Mouse (Mus musculus) lung, embryonic 16.5 days (tissue): Measurements from ENCODE around the gene Shisa6. TPM values are rescaled to one million over a fixed set of nuclear protein-coding genes. Genes with fewer than 3 reads are reported as not detected.
A peak's percentile ranks its signal among the peaks of the same experiment; 100 is the strongest.
"Not testable (repeated sequence)": the region's sequence is repeated elsewhere in the genome, so short reads cannot be mapped to it uniquely, and the experiment has no call there.

Source experiments
- ATAC-seq: fragments of 200-750 bp; cut with Nextera tagmentation; 2 replicates; pipeline ENCODE4 v1.8.0; 2017; ENCODE audit warnings: low read depth, mild to moderate bottlenecking, moderate library complexity
- H3K27ac ChIP-seq: fragments of 300-500 bp; sonication (generic); 2 replicates; pipeline ENCODE4 v1.5.1; 2014; ENCODE audit warnings: mild to moderate bottlenecking, control low read depth, low read length
- H3K27me3 ChIP-seq: fragments of 300-500 bp; sonication (generic); 2 replicates; pipeline ENCODE4 v1.6.1; 2014; ENCODE audit warnings: low read depth, low read length, mixed read lengths; ENCODE audit not compliant: control insufficient read depth, insufficient read depth
- H3K36me3 ChIP-seq: fragments of 300-500 bp; sonication (generic); 2 replicates; pipeline ENCODE4 v1.6.1; 2014; ENCODE audit warnings: low read length; ENCODE audit not compliant: control insufficient read depth, insufficient read depth
- H3K4me1 ChIP-seq: fragments of 300-500 bp; sonication (generic); replicated peaks from 2 replicates; pipeline ENCODE4 v1.6.1; 2014; ENCODE audit warnings: low read length, mixed read lengths; ENCODE audit not compliant: control insufficient read depth, insufficient read depth
- H3K4me2 ChIP-seq: fragments of 300-500 bp; sonication (generic); 2 replicates; pipeline ENCODE4 v1.6.1; 2014; ENCODE audit warnings: low read depth, low read length, control low read depth
- H3K4me3 ChIP-seq: fragments of 300-500 bp; sonication (generic); 2 replicates; pipeline ENCODE4 v1.5.1; 2014; ENCODE audit warnings: mild to moderate bottlenecking, low read length, control low read depth
- H3K9ac ChIP-seq: fragments of 300-500 bp; sonication (generic); 2 replicates; pipeline ENCODE4 v1.6.1; 2014; ENCODE audit warnings: low read length, control low read depth
- H3K9me3 ChIP-seq: fragments of 300-500 bp; sonication (generic); 2 replicates; pipeline ENCODE4 v1.6.1; 2016; ENCODE audit warnings: low read length; ENCODE audit not compliant: control insufficient read depth
- WGBS: fragments of 180-500 bp; shearing (Covaris S2); extraction: QIAGEN DNeasy Blood & Tissue Kit; methylation state at CpG from one replicate; pipeline ENCODE4 v1.1.7; 2014; 5-methylcytosine and 5-hydroxymethylcytosine counted together
- polyA plus RNA-seq: library from polyadenylated mRNA; unstranded; fragments of >200 nt; fragmentation: Nextera tagmentation; extraction: Ambion mirVana; gene quantifications from 2 replicates; pipeline ENCODE4 v1.2.1, GENCODE M21; 2015

Gene Shisa6
- polyA plus RNA-seq, 1 experiment from 2014 or later = 0.21 TPM

DNA sequence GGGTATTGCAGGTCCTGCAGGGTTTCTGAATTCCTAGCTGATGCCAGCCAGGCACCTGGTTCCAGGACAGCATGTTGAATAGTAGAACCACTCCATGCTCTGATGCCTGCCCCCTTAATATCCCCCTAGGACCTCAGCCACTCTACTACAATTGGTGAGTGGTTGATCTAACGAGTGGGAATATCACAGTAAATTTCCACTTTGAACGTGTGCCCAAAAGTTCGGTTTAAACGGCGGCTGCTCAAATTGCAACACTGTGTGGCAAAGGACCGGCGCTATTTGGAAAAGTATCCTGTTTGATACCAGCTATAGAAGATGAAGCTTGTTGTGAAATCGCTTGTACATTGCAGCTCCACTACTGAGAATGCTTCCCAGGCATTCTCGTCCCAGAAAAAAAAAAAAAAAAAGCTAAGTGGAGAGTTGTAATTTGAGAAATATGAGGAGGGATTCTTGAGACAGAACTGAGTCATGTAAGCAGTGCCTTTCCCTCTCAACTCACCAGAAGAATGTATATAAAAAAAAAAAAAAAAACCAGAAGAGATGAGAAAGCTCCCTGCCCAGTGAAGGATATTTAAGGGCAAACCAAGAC is 26.8 kb downstream of the Shisa6 start:
- H3K4me2 ChIP-seq = no peak overlapping the region
- H3K9ac ChIP-seq = no peak overlapping the region
- no peak overlapping the region for H3K4me3 ChIP-seq
- no peaks in the 10 kb centered on the region for H3K36me3 ChIP-seq
- H3K4me1 ChIP-seq = peaks cover 10% of the 10 kb centered on the region
- H3K9me3 ChIP-seq = no peaks in the 10 kb centered on the region
- 18% methylated on average over 9 of the region's 9 CpGs for WGBS
- no peaks in the 10 kb centered on the region for H3K27me3 ChIP-seq
- peak overlapping the region; percentile 4; the same call in 1 of the 2 replicates for H3K27ac ChIP-seq
- peak; percentile 92 for ATAC-seq

DNA sequence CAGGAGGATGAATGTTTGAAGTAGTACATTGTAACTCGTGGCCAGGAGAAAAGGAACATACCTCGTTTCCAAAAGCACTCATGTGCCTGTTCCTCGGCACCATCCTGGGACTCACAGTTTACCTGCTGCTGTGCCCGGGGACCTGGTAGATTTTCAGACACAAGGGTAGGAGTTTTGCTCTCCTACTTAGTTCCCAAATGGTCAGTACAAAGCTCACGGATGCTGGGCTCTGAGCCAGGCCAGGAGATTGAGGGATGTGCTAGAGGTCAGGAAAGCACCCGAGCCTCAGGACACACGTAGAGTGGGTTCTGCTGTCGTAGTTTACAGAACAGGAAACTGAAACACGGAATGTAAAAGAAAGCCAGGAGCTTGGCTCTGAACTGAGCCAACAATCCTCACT is 29.5 kb downstream of the Shisa6 start:
- Histone ChIP-seq H3K4me2 (no peak overlapping the region), H3K4me3 (no peak overlapping the region), H3K4me1 (peaks cover 10% of the 10 kb centered on the region), H3K9me3 (no peaks in the 10 kb centered on the region), H3K9ac (no peak overlapping the region), H3K27me3 (no peaks in the 10 kb centered on the region), H3K36me3 (no peaks in the 10 kb centered on the region), H3K27ac (no peak overlapping the region)
- no peak for ATAC-seq
- 53% methylated on average over 9 of the region's 9 CpGs for WGBS

DNA sequence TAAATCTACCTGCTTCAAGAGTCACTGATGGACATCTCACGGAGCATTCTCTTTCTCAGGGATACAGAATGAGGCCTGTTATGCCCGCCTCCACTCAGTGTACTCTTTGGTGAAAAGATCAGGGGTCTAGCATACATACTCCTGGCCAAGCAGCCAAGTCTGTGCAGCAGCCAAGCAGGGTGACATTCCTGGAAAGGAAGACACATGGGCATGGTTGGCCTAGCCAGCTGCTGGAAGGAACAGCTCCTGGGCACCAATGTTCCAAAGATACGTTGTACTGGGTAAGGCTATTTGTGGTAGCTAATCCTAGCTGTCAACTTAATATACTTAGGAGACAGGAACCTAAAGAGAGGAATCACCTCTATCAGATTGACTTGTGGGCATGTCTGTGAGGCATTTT is 31.4 kb downstream of the Shisa6 start:
- H3K9me3 ChIP-seq = no peaks in the 10 kb centered on the region
- no peak overlapping the region for H3K4me2 ChIP-seq
- no peaks in the 10 kb centered on the region for H3K36me3 ChIP-seq
- H3K27me3 ChIP-seq = no peaks in the 10 kb centered on the region
- no peak overlapping the region for H3K27ac ChIP-seq
- H3K4me3 ChIP-seq = no peak overlapping the region
- no peak for ATAC-seq
- peaks cover 7% of the 10 kb centered on the region for H3K4me1 ChIP-seq
- H3K9ac ChIP-seq = no peak overlapping the region
- 87% methylated on average over 3 of the region's 3 CpGs for WGBS

DNA sequence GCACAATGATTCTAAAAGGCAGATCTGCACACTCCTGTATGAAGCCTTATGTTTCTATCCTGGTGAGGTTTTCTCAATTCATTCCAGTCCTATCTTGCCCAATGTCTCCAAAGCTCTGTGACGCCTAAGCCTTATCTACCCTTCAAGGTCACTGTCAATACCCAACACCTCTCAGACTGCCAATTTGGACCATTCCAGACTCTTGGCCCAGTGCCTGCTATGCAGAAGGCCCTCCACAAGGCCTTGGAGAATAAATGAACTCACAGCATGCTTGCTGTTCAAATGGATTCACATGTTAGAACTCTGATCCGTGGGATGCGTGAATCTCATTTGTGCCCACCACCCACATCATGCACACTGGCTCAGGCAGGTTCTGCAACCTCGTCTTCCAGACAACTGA is 38.0 kb downstream of the Shisa6 start:
- H3K9me3 ChIP-seq = no peaks in the 10 kb centered on the region
- 44% methylated on average over 4 of the region's 4 CpGs for WGBS
- no peak overlapping the region for H3K27ac ChIP-seq
- no peak overlapping the region for H3K4me2 ChIP-seq
- H3K9ac ChIP-seq = no peak overlapping the region
- peak; percentile 56 for ATAC-seq
- no peaks in the 10 kb centered on the region for H3K36me3 ChIP-seq
- peaks cover 4% of the 10 kb centered on the region; the same call in 1 of the 2 replicates for H3K4me1 ChIP-seq
- no peak overlapping the region for H3K4me3 ChIP-seq
- H3K27me3 ChIP-seq = no peaks in the 10 kb centered on the region

DNA sequence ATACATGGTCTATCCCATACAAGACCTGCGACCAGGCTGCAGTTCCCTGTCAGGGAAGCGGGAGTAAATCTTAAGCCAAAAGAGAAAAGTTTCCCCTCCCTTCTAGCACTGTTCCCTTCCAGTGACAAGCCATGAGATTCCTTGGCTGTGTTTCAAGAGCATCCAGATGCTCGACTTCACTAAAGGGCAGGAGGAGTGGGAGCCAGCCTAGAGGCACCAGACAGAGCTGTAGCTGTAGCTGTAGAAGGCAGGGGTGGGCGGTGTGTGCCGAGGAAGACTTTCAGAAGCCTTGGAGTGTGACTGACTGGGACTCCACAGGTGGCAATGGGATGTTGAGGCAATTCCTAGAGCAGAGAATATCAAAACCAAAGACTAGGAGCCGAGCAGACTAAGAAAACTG is 43.3 kb downstream of the Shisa6 start:
- no peak overlapping the region for H3K27ac ChIP-seq
- no peaks in the 10 kb centered on the region for H3K4me1 ChIP-seq
- ATAC-seq = peak; percentile 54
- no peak overlapping the region for H3K4me2 ChIP-seq
- WGBS = 43% methylated on average over 6 of the region's 6 CpGs
- H3K36me3 ChIP-seq = no peaks in the 10 kb centered on the region
- no peak overlapping the region for H3K9ac ChIP-seq
- no peak overlapping the region for H3K4me3 ChIP-seq
- no peaks in the 10 kb centered on the region for H3K9me3 ChIP-seq
- H3K27me3 ChIP-seq = no peaks in the 10 kb centered on the region

DNA sequence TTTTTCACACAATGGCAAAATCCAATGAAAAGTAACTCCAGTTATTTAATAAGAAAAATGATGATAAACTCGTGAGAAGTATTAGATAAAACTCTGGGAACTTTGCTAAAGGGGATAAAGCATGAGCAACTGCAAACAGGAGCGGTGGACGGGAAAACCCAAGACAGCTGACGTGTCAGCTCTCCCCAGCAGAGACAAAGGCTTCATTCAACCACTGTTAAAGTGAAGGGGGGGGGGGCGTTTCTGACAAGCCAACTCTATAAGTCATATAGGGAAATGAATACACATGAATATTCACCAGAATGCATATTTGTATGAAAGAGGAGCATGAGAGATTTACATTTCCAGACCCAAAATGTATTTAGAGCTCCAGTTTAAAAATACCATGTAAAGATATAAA is 83.1 kb downstream of the Shisa6 start:
- no peak overlapping the region for H3K27ac ChIP-seq
- no peak overlapping the region for H3K4me3 ChIP-seq
- no peaks in the 10 kb centered on the region for H3K4me1 ChIP-seq
- no peaks in the 10 kb centered on the region for H3K9me3 ChIP-seq
- 34% methylated on average over 5 of the region's 5 CpGs for WGBS
- ATAC-seq = no peak
- H3K27me3 ChIP-seq = no peaks in the 10 kb centered on the region
- no peaks in the 10 kb centered on the region for H3K36me3 ChIP-seq
- H3K4me2 ChIP-seq = no peak overlapping the region
- H3K9ac ChIP-seq = no peak overlapping the region

DNA sequence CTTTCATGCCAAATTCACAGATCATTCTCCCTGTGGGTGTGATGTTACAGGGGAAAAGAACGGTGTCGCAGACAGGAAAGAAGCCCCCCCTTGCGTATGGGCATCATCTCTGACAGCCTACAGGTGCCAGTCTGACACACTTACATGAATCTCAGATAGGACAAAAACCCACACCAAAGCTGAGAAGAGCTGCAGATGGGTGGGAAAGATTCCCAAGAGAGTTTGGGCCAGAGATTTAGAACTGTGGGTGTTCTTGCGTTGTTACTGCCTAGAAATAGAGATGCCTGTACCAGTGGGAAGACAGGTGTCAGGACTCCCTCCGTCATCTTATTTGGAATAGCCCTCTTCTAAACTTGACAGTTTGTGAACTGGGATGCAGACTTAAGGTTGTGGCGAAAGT is 99.6 kb downstream of the Shisa6 start:
- no peaks in the 10 kb centered on the region for H3K4me1 ChIP-seq
- no peaks in the 10 kb centered on the region for H3K36me3 ChIP-seq
- 86% methylated on average over 6 of the region's 6 CpGs for WGBS
- H3K9ac ChIP-seq = no peak overlapping the region
- ATAC-seq = no peak
- H3K27me3 ChIP-seq = no peaks in the 10 kb centered on the region
- no peak overlapping the region for H3K4me3 ChIP-seq
- no peak overlapping the region for H3K4me2 ChIP-seq
- H3K9me3 ChIP-seq = no peaks in the 10 kb centered on the region
- H3K27ac ChIP-seq = no peak overlapping the region

DNA sequence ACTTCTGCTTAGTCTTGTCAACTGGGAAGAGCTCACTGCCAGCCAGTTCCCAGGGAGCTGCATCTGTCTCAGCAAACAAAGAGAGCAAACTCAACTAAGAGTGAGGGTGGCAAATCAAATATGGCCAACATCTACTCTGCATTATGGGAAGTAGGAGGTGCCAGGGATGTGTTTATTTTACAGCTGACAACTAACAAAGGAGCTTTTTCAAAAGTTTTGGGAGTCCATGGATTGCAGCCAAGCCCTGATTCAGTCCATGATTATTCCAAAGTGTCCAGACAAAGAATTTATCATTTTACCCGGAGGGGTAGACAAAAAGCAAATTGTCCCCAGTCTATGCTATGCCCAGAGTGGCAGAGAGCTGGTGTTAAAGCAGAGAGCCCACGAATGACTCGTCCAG is 107.5 kb downstream of the Shisa6 start:
- H3K36me3 ChIP-seq = no peaks in the 10 kb centered on the region
- no peaks in the 10 kb centered on the region for H3K9me3 ChIP-seq
- H3K9ac ChIP-seq = no peak overlapping the region
- H3K4me1 ChIP-seq = no peaks in the 10 kb centered on the region
- no peak overlapping the region for H3K27ac ChIP-seq
- H3K4me3 ChIP-seq = no peak overlapping the region
- no peak overlapping the region for H3K4me2 ChIP-seq
- no peak for ATAC-seq
- WGBS = 34% methylated on average over 3 of the region's 3 CpGs
- H3K27me3 ChIP-seq = no peaks in the 10 kb centered on the region

DNA sequence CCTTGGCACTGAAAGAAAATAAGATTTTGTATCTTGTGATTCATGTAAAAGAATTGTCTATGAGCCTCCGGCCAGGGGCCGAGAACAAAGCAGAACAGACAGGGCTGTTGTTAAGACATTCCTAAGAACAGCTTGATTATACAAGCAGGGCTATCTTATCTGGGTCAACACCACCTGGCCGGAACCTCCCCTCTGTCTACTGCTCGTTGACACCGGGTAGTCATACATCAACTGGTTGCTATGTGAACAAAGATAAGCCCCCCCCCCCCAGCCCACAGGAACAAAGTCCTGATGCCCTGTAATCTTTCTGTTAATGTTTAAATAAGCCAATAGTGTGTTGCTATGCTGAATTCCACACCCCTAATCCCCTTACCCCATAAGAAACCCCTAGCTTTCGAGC is 117.0 kb downstream of the Shisa6 start:
- not testable (repeated sequence) for ATAC-seq, H3K27ac ChIP-seq, H3K9me3 ChIP-seq, H3K4me1 ChIP-seq, H3K27me3 ChIP-seq, H3K4me3 ChIP-seq, H3K9ac ChIP-seq, H3K36me3 ChIP-seq, H3K4me2 ChIP-seq
- WGBS = 23% methylated on average over 6 of the region's 6 CpGs

DNA sequence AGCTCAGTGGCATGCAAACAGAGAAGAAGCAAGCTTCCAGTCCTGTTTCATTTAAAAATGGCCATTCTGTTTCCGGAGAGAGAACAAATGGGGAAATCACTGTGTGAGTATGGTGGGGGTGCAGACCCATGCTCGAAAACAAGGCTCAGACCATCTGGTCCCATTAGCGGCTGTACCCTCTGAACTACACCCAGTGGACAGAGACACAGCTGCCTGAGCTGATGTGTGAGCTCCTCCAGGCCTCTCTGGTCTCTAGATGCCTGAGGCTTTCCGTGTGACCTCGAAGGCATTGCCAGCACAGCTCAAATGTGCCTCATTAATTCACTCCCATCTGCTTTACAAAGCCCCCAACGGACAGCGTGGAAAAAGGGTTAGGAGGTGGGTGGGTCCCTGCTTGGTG is 125.7 kb downstream of the Shisa6 start:
- Histone ChIP-seq H3K27me3 (no peaks in the 10 kb centered on the region), H3K9me3 (no peaks in the 10 kb centered on the region), H3K4me1 (no peaks in the 10 kb centered on the region), H3K36me3 (no peaks in the 10 kb centered on the region), H3K9ac (no peak overlapping the region), H3K27ac (no peak overlapping the region), H3K4me2 (no peak overlapping the region), H3K4me3 (no peak overlapping the region)
- 64% methylated on average over 7 of the region's 7 CpGs for WGBS
- ATAC-seq = no peak
